Mouse (Mus musculus) activated CD4-positive, CD25-positive, alpha-beta regulatory T cell, adult 4 months (primary cell): ENCODE results near the gene Mre11a. TPM values are rescaled to one million over a fixed set of nuclear protein-coding genes. Genes with fewer than 3 reads are reported as not detected.

ENCODE experiments used
- ATAC-seq: one replicate; pipeline ENCODE4 v1.8.0; 2017
- polyA plus RNA-seq, 2 experiments: library from polyadenylated mRNA; unstranded; fragments of 100-300 nt; shearing (Covaris generic); gene quantifications; one replicate each; pipeline ENCODE4 v1.2.1; 2017

The Mre11a gene
- polyA plus RNA-seq, 2 experiments from 2014 or later = 19.6 to 24.6 TPM

DNA sequence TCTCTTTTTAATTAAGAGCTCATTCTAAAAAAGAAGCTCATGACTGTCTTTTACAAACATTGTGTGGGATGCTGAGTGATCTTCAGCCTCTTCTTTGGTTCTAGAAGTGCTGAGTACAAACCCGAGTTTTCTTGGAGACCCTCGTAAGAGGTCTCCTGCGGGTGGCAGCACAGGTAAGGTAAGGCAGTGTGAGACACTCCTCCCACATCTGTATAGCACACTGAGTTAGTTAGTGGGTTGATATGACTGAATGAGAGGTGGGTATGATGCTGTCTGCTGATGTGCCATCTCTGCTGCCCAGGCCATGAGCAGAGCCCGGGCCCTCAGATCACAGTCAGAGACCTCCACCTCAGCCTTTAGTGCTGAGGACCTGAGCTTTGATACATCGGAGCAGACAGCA is 40.4 kb downstream of the Mre11a start:
- no peak for ATAC-seq

DNA sequence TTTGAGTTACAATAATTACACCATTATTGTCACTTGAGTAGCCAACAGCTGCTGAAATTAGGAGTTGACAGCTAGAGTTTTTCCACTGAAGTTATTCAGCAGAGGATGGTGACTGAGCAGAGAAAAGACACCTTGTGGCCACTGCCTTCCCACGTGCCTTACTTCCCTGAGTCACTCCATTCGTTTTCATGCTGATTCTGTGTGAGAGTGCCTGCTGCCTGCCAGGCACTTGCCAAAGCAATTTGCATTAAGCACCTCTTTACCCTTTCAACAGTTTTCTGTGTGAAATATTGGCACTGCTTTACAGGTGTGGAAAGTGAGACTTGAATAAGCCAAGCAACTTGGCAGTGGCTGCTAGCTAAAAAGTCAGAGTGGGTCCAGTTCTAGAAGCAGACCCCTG is 43.4 kb downstream of the Mre11a start:
- ATAC-seq = no peak

DNA sequence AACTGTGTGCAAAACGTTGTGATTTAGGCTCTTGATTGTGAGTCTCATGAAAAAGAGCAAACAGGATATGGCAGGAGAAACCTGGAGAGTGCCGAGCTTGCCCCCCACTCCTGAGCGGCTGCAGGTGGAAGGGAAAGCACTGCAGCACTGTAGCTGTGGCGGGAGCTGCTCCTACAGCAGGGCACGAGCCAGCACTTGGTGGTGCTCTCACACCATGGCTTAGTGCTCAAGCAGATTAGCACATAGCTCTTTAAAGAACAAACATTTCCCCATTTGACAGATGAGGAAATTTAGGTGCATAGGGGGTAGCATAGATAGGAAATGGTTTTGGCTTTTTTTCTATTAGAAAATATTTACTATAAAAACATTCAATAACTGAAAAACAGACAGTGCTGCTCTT is 47.6 kb downstream of the Mre11a start:
- no peak for ATAC-seq

DNA sequence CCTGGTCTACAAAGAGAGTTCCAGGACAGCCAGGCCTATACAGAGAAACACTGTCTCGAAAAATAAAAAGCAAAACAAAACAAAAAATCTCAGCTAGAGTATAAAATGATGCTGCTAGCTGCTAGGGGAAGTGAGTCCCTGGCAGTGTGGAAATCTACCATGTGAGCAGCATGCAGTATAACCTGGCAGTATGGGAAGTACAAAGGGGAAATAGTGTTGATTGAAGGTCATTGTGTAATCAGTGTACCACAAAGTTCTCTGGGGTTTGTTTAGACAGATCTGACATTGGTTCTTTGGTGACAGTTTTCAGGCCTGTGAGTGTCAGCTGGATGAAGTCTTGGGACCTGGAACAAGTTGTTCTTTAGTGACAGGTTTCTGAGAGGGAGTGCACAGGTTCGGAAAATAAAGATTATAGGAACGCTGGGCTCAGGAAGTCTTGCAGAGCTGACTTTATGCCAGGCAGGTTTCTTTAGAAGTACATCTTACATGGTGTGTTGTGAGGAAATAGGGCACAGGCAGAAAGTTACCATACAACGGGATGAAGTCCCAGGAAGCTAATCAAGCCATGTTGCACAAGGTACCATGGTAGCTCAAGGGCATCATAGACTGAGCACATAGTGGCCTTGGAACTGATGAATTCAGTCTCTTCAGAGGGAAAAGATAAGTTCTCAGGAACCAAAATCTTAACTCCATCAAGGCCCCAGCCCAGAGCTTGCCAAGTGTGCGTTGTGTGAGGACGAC is 51.1 kb downstream of the Mre11a start:
- no peak for ATAC-seq

DNA sequence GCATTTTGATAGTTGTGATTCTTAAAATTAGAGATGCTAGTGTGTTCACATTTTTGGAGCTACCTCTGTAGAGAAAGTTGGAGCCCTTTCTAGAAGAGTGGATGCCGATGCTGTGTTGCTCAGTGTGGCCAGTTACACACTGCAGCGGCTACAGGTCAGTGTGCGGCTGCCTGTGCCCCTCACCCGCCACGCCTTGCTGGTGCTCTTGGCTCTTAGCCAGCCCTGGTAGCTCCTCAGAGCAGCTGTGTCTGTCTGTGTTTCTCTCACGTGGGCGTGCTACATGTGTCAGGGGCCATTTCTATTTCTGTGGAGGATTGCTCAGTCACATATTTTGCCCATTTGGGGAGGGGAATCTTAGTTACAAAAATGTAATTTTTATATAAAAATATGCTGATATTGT is 55.1 kb downstream of the Mre11a start:
- no peak for ATAC-seq

DNA sequence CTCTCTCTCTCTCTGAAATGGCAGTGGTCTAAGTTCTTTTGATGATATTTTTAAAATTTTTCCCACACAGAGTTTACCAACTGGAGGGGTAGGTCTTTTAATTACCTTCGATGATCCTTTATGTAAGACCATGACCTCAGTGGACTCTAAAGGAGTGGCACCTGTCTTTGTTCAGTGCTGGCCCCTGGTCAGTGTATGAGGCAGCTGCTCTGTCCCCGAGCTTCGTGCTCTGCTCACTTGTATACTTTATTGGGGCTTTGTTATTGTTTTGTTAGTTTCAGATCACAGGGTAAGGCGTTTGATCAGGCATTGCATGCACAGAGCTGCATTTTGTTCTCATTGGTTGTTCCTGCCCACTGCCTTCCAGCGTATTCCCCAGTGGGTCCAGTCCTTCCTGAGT is 55.5 kb downstream of the Mre11a start:
- no peak for ATAC-seq

DNA sequence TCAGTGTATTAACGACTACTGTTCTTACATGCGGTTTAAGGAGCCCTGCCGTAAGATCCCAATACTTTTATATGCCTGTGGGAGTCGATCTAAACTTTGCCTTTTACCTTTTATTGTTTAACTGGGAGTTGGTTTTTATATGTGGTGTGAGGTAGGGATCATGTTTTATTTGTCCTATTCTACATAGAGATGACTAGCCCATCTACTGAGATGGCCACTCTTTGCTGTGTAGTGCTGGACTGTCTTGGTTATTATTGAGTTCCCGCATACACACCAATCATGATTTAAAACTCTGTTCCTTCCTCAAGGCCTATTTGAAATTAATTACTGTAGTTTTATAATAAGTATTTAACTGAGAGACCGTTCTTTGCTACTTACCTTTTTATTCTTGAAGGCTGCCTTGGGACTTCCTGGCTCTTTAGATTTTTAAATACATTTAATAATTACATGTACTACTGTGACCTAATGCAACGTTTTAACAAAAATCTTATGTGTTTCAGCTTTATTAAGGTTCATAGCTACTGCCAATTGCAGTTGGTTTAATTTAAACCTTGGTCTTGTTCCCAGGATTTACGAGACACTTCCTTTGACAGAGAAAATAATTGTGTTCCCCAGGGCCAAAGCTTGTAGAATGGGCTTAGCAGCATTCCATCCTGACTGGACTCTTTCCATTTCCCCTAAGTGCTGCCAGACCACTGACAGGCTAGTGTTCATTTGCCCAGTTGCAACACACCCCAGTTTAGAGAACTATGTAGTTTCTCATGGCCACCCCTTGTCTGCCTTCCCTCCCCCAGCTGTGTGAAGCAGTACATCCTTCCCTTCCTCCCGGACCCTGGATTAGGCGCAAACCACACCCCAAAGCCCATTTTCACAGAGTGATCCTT is 57.7 kb downstream of the Mre11a start:
- ATAC-seq = no peak

DNA sequence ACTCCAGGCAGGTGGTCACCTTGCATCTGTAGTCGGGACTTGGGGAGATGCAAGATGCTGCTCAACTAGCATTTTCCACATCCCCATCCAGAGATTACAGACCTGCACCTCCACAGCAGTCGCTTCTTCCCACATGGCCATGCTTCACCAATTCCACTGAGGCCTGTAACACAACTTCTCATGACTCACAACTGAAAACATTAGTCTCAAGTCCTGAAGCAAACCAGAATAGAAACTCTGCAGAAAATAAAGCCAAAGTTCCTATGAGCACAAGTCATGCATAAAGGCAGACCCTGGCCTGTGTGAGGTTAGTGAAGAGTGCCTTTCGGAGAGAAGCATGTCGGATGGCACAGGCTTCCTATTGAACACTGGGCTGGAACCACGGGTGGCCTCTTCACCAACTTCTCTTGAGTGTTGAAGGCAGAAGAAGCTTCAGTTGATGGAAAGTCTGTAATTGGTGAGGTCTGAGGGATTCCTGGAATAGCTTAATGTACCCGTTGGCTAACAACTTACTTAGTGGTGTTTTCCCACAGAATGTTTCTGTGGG is 58.9 kb downstream of the Mre11a start:
- ATAC-seq = no peak

DNA sequence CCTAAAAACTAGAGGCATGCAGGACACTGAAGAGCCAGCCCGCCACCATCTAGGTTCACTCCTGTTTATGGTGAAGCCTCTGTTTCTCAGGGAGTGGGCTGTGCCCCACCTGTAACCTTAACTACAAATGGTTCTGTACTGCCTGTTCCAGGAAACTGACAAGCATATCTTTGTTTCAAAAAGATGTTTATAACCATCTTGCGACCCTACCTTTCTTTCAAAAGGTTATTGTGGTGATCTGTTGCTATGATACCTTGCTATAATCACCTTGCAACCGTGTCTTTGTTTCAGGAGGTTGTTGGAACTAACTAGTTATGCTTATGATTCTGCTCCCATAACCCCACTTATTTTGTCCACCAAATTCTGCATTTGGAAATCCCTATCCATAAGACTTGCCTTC is 59.4 kb downstream of the Mre11a start:
- ATAC-seq = peak; percentile 68

DNA sequence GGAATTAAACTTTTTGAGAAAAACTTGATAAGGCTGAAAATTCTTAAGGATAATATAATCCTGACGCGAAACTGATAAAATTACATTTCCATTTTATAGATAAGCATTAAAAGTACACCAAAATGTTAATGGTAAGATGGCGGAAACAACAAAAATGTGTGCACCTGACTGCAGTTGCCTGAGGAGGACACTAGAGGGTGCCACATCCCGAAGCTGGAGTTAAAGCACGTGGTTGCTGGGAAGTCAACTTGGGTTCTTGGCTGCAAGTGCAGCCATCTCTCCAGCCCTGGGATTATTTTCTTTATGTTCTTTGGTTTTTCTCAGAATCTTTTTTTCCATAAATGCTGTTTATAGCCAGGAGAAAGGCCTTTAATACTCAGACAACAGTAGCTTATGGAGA is 62.0 kb downstream of the Mre11a start:
- no peak for ATAC-seq

DNA sequence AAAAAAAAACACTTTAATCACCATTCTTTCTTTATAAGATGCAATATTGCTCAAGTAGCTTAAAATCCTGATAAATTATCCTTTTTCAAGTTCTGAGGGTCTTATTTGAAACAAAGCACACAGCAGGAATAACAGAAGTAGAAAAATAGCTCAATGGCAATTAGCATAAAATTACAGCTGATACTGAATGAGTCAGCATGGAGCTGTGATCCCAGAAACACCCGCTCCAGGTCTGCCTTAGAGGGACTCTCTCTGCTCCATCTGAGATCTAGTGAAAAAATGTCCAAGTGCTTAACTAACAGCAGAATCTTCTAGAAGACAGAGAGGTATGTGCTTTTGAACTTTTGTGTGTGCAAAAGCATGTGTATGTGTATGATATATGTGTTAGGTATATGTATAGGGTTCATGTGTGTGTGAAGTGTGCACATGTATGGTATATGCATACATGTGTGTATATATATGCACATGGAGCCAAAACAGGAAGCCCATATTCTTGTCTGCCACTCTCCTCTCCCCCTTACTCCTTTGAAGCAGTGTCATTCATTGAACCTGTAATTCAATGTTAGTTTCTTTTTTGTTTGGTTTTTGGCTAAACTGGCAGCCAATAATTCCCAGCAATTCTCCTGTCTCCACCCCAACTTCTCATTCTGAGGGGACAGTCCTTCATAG is 63.9 kb downstream of the Mre11a start:
- no peak for ATAC-seq

DNA sequence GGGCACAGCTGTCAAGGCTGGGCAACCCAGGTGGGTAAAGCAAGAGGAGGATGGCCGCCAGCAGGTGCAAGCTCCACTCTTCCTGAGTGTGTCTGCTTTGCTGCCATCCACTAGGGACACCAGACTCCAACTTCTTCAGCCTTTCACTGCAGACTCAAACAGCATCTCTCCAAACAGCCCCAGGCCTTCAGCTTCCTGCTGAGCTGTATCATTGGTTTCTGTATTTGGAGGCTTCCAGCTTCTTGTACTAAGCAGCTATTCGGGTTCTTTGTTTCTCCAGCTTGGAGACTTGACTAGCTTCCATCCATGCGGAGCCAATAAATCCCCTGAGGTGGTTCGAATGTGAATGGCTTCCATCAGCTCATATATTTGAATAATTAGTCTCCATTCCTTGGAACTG is 70.1 kb downstream of the Mre11a start:
- ATAC-seq = no peak

DNA sequence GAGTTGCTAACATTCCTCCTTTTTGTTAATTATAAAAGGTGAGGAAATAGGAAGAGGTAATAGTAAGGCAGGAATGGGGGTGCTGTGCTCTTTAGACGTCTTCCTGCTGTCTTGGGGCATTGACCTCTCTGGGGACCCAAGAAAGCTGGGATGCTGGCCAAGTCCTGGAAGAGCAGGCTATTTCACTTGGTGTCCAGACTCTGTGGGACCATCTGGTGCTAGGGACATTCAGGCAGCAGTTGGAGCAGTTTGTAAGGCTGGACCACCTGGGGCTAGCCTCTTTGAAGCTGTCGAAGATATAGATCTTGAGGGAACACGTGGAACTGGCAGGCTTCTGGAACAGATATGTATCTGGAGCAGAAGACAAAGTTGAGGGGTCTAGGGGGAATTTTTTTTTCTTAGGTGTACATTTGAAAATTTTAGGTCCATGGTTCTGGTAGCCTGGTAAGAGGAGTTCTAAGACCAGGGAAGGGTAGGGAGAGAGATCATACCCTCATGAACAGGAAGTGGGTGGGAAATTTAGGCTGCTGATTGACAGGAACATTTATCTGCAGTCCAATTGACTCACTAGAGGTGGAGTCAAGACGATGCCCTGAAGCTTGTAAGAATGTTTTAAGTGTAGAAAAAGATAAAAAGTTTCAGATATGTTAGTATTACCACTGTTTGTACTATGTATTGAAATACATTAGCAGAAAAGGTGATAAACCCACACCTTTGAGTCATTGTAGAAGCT is 72.6 kb downstream of the Mre11a start:
- ATAC-seq = peak; percentile 37

DNA sequence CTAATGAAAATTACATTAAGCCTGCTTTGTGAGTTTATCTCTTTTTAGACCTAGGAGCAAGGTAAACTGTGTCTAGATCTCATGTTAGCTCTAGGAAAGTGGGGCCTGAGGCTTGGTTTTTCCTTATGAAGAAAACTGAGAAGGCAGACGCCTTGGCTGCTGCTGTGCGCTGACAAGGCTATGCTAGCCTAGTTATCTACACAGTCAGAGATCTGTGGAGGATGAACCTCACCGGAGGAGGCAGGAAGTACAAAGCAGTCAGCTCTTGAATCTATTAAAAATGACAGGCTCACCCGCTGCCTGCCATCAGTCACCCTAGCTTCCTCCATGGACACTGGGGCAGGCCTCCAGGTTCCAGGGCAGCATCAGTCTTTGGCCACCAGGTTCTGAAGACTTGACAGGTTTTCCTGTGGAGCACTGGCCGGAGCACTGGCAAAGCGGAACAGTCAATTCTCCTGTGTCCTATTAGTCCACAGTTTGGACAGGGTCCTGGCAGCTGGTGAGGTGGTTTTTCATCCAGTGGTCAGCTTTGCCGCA is 73.8 kb downstream of the Mre11a start:
- peak; percentile 37 for ATAC-seq

DNA sequence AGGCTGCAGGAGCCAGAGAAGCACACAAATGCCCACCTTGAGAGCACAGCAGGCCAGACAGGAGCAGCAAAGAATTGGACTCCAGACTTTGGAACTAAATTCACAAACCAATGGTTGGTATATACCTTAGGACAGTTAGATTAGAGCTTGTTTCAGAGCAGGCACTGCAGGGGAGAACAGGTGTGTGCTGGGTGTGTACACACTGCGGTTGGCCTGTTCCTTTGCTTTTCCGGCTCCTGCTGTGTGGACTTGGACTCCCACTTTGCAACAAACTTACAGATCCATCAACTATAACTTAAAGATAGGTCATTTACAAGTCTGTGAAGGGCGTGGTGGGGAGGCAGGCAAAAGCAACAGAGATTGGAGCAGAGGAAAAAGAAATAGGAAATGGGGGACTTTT is 74.3 kb downstream of the Mre11a start:
- ATAC-seq = no peak

DNA sequence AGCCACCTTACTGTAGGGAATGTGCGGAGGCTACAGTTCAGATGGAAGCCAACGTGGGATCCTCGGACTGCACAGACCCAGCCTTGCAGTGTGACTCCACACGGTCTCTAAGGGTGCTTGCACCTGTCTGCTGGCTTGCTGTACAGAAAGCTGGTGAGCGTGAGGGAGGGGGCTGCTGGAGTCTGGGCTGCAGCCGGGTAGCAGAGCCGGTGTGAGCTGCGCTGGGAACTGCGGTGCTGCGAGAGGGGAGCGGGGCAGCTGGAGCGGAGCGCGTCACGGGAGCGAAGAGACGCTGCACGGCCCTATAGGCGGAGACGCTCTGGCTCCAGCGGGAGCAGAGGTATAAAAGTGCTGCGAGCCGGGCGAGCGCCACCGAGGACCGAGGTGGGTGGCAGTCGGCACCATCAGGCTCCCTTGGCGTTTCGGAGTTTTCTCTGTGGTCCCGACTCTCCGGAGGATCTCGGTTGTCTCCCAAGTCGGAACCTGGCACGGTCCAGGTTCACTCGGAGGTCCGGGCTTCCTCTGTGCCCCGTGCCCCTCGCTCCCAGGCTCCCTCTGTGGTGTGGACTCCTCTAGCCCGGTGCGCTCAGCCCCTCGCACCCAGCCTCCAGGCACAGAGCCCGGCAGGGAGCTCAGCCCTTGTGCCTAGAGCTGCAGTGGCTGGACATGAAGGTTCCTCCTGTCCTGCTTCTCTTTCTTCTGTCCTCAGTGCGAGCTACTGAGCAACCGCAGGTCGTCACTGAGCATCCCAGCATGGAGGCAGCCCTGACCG is 75.6 kb downstream of the Mre11a start, which contains the start of gene Gpr83:
Gpr83 (plus strand) TSS at position 343 of the 772 bp plus-strand sequence.
- peak; percentile 73 for ATAC-seq

DNA sequence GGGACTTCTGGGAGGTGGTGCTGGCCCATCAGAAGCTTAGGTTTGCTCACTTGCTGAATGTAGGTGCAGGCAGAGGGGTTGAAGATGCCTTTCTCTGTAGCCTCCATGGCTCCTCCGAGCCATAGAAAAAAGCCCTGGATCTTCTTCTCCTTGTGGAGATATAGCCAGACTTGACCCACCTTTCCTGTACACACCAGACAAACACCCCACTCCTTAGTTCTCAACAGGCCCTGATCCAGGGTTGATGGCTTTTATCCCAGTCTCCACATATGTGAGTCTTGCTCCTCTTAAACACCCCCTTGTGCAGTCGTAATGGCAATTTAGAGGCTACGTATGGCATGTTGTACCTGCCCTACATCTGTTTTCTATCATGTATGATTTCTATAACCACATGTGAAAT is 78.7 kb downstream of the Mre11a start:
- ATAC-seq = no peak

DNA sequence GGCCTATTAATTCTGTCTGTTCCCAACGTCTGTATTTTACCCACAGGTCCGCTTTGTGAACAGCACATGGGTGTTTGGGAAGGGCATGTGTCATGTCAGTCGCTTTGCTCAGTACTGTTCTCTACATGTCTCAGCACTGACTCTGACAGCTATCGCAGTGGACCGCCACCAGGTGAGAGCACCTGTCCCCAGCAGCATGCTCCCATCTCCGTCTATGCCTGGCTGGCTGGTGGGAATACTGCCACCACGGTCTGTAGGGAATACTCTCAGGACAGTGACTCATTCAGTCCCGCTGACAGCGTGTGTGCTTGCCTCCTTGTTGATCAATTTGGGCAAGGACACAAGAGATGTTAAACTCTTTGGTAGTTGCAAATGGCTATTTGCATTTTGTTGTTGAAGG is 80.3 kb downstream of the Mre11a start:
- ATAC-seq = no peak

DNA sequence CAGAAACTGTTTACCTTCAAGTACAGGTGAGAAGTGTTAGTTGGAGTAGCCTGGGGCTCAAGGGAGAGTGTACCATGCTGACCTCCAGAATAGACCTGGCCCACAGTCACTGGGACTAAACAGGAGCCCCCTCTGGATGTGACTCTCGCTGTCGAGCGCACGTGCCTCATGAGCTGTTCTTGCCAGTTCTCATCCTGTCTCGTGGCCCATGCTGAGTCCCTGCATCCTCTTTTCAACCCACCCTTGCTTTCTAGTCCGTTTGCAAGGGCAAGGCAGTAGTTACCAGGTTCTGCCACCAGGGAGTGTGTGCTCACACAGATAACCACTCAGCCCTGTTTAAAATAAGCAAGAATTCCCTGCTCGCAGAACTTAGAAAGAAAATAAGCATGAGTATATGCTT is 82.5 kb downstream of the Mre11a start:
- peak; percentile 90 for ATAC-seq

DNA sequence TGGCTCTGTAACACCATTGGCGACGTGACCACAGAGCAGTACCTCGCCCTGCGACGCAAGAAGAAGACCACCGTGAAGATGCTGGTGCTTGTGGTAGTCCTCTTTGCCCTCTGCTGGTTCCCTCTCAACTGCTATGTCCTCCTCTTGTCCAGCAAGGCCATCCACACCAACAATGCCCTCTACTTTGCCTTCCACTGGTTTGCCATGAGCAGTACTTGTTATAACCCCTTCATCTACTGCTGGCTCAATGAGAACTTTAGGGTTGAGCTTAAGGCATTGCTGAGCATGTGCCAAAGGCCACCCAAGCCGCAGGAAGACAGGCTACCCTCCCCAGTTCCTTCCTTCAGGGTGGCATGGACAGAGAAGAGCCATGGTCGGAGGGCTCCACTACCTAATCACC is 83.9 kb downstream of the Mre11a start:
- no peak for ATAC-seq

DNA sequence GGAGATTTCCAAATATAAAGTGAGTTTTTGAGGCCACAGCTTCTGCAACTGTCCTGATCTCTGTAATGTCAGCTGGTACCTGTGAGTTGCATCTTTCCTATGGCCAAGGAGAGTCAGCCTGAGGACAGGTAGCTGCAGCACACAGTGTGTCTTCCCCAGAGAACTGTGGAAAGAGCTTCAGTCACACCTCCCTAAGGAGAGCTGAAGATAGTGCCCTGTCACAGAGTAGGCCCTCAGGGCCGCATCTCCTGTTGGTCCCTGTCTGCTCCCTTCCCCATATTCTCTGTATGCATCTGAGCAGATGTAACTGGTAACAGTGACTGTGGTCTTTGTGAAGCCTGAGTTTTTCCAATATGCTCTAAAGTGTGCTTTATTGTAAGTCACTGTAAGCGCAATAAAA is 85.9 kb downstream of the Mre11a start:
- no peak for ATAC-seq
